Mouse (Mus musculus): ENCODE measurements at regions not wholly inside any gene's neighbourhood (a gene's known extent, or its start where the extent isn't known, plus 50 kb on each side); places are given as distances from the start of the nearest gene placed in this dataset.

- TF ChIP-seq MAX (IDR thresholded peaks at IDR 0.05) (no peak), MYOD1 (IDR thresholded peaks at IDR 0.05; ENCODE audit: control insufficient read depth, insufficient read length, low read depth) (no peak), MYOG (IDR thresholded peaks at IDR 0.05; ENCODE audit: control insufficient read depth, extremely low read depth, insufficient read length) (no peak), CEBPB (IDR thresholded peaks at IDR 0.05; ENCODE audit: low read depth) (no peak), CTCF (IDR thresholded peaks at IDR 0.05; ENCODE audit: control insufficient read depth, insufficient read depth, insufficient read length) (no peak), FOSL1 (IDR thresholded peaks at IDR 0.05; ENCODE audit: insufficient read depth, low read length, poor library complexity, severe bottlenecking) (no peak)
These were observed 158.3 kb upstream of the Rbms1 start for GRCm38 (mm10) chr2:61121281-61121680.

GRCm38 (mm10) chr2:61114620-61115019, 151.6 kb upstream of the Rbms1 start:
- H3K79me2 ChIP-seq (ENCODE audit: control insufficient read depth, insufficient read depth), result no peaks in the 10 kb centered on the region
- H3ac ChIP-seq (ENCODE audit: control insufficient read depth, insufficient read length, low read depth), result no peak overlapping the region
- H3K79me3 ChIP-seq (ENCODE audit: low read depth), result no peaks in the 10 kb centered on the region

More at GRCm38 (mm10) chr2:61121281-61121680, 158.3 kb upstream of the Rbms1 start:
- Histone ChIP-seq H3K79me2 (ENCODE audit: control insufficient read depth, insufficient read depth) (no peaks in the 10 kb centered on the region), H3K27me3 (ENCODE audit: control insufficient read depth, insufficient read depth, insufficient read length) (no peaks in the 10 kb centered on the region), H3K79me3 (ENCODE audit: low read depth) (no peaks in the 10 kb centered on the region), H3K4me3 (ENCODE audit: insufficient read depth, poor library complexity, severe bottlenecking) (no peak overlapping the region), H3K36me3 (ENCODE audit: control insufficient read depth, insufficient read depth) (no peaks in the 10 kb centered on the region), H3ac (ENCODE audit: control insufficient read depth, insufficient read length, low read depth) (no peak overlapping the region)

GRCm38 (mm10) chr2:61113916-61114315, 150.9 kb upstream of the Rbms1 start:
- no peak overlapping the region for H3ac ChIP-seq (ENCODE audit: control insufficient read depth, insufficient read length, low read depth)
- H3K36me3 ChIP-seq (ENCODE audit: control insufficient read depth, insufficient read depth), result no peaks in the 10 kb centered on the region
- no peaks in the 10 kb centered on the region for H3K27me3 ChIP-seq (ENCODE audit: control insufficient read depth, insufficient read depth, insufficient read length)
- no peaks in the 10 kb centered on the region for H3K79me3 ChIP-seq (ENCODE audit: low read depth)
- no peaks in the 10 kb centered on the region for H3K79me2 ChIP-seq (ENCODE audit: control insufficient read depth, insufficient read depth)
- no peak overlapping the region for H3K4me3 ChIP-seq (ENCODE audit: insufficient read depth, poor library complexity, severe bottlenecking)
- TF ChIP-seq CEBPB (IDR thresholded peaks at IDR 0.05; ENCODE audit: low read depth), result no peak
- TF ChIP-seq FOSL1 (IDR thresholded peaks at IDR 0.05; ENCODE audit: insufficient read depth, low read length, poor library complexity, severe bottlenecking), result no peak
- TF ChIP-seq CTCF (IDR thresholded peaks at IDR 0.05; ENCODE audit: control insufficient read depth, insufficient read depth, insufficient read length), result no peak
- no peak for TF ChIP-seq MYOD1 (IDR thresholded peaks at IDR 0.05; ENCODE audit: control insufficient read depth, insufficient read length, low read depth)
- no peak for TF ChIP-seq USF1 (IDR thresholded peaks at IDR 0.05; ENCODE audit: low read depth)

More at GRCm38 (mm10) chr2:61114620-61115019, 151.6 kb upstream of the Rbms1 start:
- no peak for TF ChIP-seq USF1 (IDR thresholded peaks at IDR 0.05; ENCODE audit: low read depth)
- no peak for TF ChIP-seq MYOD1 (IDR thresholded peaks at IDR 0.05; ENCODE audit: control insufficient read depth, insufficient read length, low read depth)
- TF ChIP-seq CTCF (IDR thresholded peaks at IDR 0.05; ENCODE audit: control insufficient read depth, insufficient read depth, insufficient read length), result no peak
- no peak overlapping the region for H3K4me3 ChIP-seq (ENCODE audit: insufficient read depth, poor library complexity, severe bottlenecking)
- no peaks in the 10 kb centered on the region for H3K27me3 ChIP-seq (ENCODE audit: control insufficient read depth, insufficient read depth, insufficient read length)
- no peaks in the 10 kb centered on the region for H3K36me3 ChIP-seq (ENCODE audit: control insufficient read depth, insufficient read depth)

DNA sequence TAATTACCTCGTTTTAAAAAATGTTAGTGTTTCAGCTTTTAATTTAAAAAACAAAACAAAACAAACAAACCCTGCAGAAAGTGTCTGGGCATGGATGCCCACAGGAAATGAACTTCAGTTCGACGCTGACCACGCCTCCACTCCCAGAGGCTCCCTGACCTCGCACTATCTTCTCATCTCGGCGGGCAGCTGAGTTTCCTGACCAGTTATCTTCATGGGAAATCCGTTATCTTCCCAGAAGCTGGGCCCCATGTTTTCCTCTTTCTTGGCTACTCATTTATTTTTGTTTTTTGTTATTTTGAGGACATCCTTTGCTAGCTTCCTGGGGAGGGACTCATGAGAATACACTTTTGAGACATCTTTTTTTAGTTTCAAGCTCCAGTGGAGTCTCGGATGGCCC, 147.6 kb upstream of the Rbms1 start:
- Histone ChIP-seq H3K36me3 (ENCODE audit: control insufficient read depth, insufficient read depth) (no peaks in the 10 kb centered on the region), H3ac (ENCODE audit: control insufficient read depth, insufficient read length, low read depth) (no peak overlapping the region), H3K79me2 (ENCODE audit: control insufficient read depth, insufficient read depth) (no peaks in the 10 kb centered on the region), H3K4me3 (ENCODE audit: insufficient read depth, poor library complexity, severe bottlenecking) (no peak overlapping the region), H3K79me3 (ENCODE audit: low read depth) (no peaks in the 10 kb centered on the region), H3K27me3 (ENCODE audit: control insufficient read depth, insufficient read depth, insufficient read length) (no peaks in the 10 kb centered on the region)
- TF ChIP-seq MYOD1 (IDR thresholded peaks at IDR 0.05; ENCODE audit: control insufficient read depth, insufficient read length, low read depth) (no peak), USF1 (IDR thresholded peaks at IDR 0.05; ENCODE audit: low read depth) (no peak), MAX (IDR thresholded peaks at IDR 0.05) (no peak), FOSL1 (IDR thresholded peaks at IDR 0.05; ENCODE audit: insufficient read depth, low read length, poor library complexity, severe bottlenecking) (no peak), MYOG (IDR thresholded peaks at IDR 0.05; ENCODE audit: control insufficient read depth, extremely low read depth, insufficient read length) (no peak), CEBPB (IDR thresholded peaks at IDR 0.05; ENCODE audit: low read depth) (no peak), CTCF (IDR thresholded peaks at IDR 0.05; ENCODE audit: control insufficient read depth, insufficient read depth, insufficient read length) (no peak)

DNA sequence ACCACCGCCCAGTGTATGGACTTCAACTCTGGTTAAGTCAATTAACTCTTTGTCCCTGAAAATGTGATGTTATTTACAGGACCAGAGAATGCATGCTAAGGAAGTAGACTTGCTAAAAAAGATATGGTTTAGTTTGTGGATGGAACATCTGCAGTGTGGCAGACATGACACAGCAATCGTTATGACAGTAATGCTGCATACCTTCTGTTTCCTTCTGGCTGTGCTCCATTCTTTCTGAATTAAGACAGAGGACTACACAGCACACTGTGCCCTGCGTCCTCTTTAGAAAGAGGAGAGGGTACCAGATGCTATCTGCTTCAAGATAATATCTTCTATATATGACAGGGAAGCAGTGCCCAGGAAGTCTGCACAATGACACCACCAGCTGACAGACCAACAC, 146.6 kb upstream of the Rbms1 start:
- no peaks in the 10 kb centered on the region for H3K79me3 ChIP-seq (ENCODE audit: low read depth)

GRCm38 (mm10) chr2:61105169-61105568, 142.2 kb upstream of the Rbms1 start:
- TF ChIP-seq FOSL1 (IDR thresholded peaks at IDR 0.05; ENCODE audit: insufficient read depth, low read length, poor library complexity, severe bottlenecking) (peak; percentile 53), CEBPB (IDR thresholded peaks at IDR 0.05; ENCODE audit: low read depth) (peak; percentile 81), CTCF (IDR thresholded peaks at IDR 0.05; ENCODE audit: control insufficient read depth, insufficient read depth, insufficient read length) (no peak), MAX (IDR thresholded peaks at IDR 0.05) (peak; percentile 34), MYOD1 (IDR thresholded peaks at IDR 0.05; ENCODE audit: control insufficient read depth, insufficient read length, low read depth) (no peak)
- H3K79me2 ChIP-seq (ENCODE audit: control insufficient read depth, insufficient read depth), result no peaks in the 10 kb centered on the region
- no peaks in the 10 kb centered on the region for H3K79me3 ChIP-seq (ENCODE audit: low read depth)
- H3K27me3 ChIP-seq (ENCODE audit: control insufficient read depth, insufficient read depth, insufficient read length), result no peaks in the 10 kb centered on the region
- no peak overlapping the region for H3ac ChIP-seq (ENCODE audit: control insufficient read depth, insufficient read length, low read depth)
- no peak overlapping the region for H3K4me3 ChIP-seq (ENCODE audit: insufficient read depth, poor library complexity, severe bottlenecking)
- H3K36me3 ChIP-seq (ENCODE audit: control insufficient read depth, insufficient read depth), result no peaks in the 10 kb centered on the region

More for the DNA sequence above, 146.6 kb upstream of the Rbms1 start:
- Histone ChIP-seq H3K79me2 (ENCODE audit: control insufficient read depth, insufficient read depth) (no peaks in the 10 kb centered on the region), H3ac (ENCODE audit: control insufficient read depth, insufficient read length, low read depth) (no peak overlapping the region), H3K4me3 (ENCODE audit: insufficient read depth, poor library complexity, severe bottlenecking) (no peak overlapping the region), H3K27me3 (ENCODE audit: control insufficient read depth, insufficient read depth, insufficient read length) (no peaks in the 10 kb centered on the region), H3K36me3 (ENCODE audit: control insufficient read depth, insufficient read depth) (no peaks in the 10 kb centered on the region)
- no peak for TF ChIP-seq MYOG (IDR thresholded peaks at IDR 0.05; ENCODE audit: control insufficient read depth, extremely low read depth, insufficient read length)
- no peak for TF ChIP-seq CEBPB (IDR thresholded peaks at IDR 0.05; ENCODE audit: low read depth)
- TF ChIP-seq MYOD1 (IDR thresholded peaks at IDR 0.05; ENCODE audit: control insufficient read depth, insufficient read length, low read depth), result no peak
- no peak for TF ChIP-seq FOSL1 (IDR thresholded peaks at IDR 0.05; ENCODE audit: insufficient read depth, low read length, poor library complexity, severe bottlenecking)
- no peak for TF ChIP-seq MAX (IDR thresholded peaks at IDR 0.05)
- no peak for TF ChIP-seq CTCF (IDR thresholded peaks at IDR 0.05; ENCODE audit: control insufficient read depth, insufficient read depth, insufficient read length)
- TF ChIP-seq USF1 (IDR thresholded peaks at IDR 0.05; ENCODE audit: low read depth), result no peak

All from C2C12 (cell line).